Mouse (Mus musculus) spleen, postnatal 4 days (tissue): ENCODE results near the gene Pgbd1.
"Not testable (repeated sequence)": the region's sequence is repeated elsewhere in the genome, so short reads cannot be mapped to it uniquely, and the experiment has no call there.

ENCODE experiments used
- DNase-seq, 2 experiments: peaks; one replicate each; pipeline ENCODE4 v3.0.0; 2022; ENCODE audit warnings: low spot score in 2 of 2

Gene Pgbd1

GRCm38 (mm10) chr13:21440503-21441206, at the start of gene Pgbd1:
TSS of gene Pgbd1 (minus strand) at chr13:21441058.
- DNase-seq = peak; percentile 49 to 74

- DNase-seq = no peak
Observed at GRCm38 (mm10) chr13:21486881-21487280, 46.0 kb upstream of the Pgbd1 start.

DNA sequence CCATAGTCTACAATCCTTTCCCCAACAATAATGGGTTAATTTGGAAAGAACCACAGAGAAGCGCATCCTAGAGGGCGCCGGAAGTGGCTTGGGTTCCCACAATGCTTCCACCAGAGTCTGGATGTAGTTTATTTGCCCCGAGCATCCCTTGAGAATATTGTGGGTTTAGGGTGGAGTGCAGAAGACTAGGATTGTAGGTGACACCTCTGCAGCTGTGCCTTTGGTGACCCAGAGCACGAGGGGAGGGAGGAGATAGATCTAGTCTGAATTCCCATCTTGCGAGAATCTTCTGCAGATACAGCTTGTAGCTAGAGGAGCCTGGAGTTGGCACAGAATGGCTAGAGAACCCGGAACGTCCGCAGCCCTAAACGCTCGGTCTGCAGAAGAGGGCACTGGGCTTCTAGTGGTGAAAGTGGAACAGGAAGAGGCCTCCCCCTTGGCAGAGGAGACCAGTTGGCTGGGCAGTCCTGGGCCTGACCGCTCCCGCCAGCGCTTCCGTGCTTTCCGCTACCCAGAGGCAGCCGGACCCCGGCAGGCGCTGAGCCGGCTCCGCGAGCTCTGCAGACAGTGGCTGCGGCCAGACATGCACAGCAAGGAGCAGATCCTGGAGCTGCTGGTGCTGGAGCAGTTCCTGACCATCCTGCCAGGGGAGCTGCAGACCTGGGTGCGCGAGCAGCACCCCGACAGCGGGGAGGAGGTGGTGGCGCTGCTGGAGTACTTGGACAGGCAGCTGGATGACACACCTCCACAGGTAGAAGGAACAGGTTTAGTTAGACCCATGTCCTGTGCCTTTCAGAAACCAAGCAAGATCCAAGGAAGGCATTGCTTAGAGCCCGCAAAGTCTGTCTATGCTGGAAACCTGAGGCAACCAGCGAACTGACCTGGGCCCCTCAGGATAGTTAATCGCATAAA, 38.2 kb upstream of the Pgbd1 start, which contains the start of the genes Zkscan4 and Gm10065:
Gene Zkscan4 (plus strand): TSS at position 149 of the 912 bp plus-strand sequence.
Gene Gm10065 (minus strand): TSS at position 683 of the 912 bp plus-strand sequence.
- not testable (repeated sequence) for DNase-seq

DNA sequence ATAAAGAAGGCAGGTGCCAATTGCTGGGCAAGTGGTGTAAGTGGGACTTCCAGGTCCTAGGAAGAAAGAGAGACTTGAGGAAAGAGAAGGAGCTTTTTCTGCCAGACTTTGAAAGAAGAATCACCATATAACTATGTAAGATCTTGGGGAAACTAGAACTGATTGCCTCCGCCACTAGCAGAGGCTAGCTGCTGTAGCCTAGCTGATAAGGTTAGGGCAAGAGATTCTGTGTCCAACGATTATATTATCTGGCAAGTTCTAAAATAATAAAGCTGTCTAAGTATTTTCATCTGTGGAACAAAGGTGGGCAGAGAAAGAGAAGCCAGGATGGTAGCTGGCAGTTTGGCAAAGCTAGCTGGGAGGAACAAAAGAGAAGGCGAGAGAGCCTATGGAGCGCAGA, 31.6 kb upstream of the Pgbd1 start:
- DNase-seq = no peak

- DNase-seq = no peak
Observed at GRCm38 (mm10) chr13:21469097-21469496, 28.2 kb upstream of the Pgbd1 start.

GRCm38 (mm10) chr13:21468061-21469019, 27.5 kb upstream of the Pgbd1 start, which contains the start of gene Nkapl:
TSS of gene Nkapl (minus strand) at chr13:21468509.
- peak; percentile 72 to 87 for DNase-seq

- no peak for DNase-seq
Observed at GRCm38 (mm10) chr13:21467336-21467735, 26.5 kb upstream of the Pgbd1 start.

GRCm38 (mm10) chr13:21462516-21462915, 21.7 kb upstream of the Pgbd1 start:
- not testable (repeated sequence) for DNase-seq

- DNase-seq = no peak
Observed at GRCm38 (mm10) chr13:21456347-21456746, 15.5 kb upstream of the Pgbd1 start.

DNA sequence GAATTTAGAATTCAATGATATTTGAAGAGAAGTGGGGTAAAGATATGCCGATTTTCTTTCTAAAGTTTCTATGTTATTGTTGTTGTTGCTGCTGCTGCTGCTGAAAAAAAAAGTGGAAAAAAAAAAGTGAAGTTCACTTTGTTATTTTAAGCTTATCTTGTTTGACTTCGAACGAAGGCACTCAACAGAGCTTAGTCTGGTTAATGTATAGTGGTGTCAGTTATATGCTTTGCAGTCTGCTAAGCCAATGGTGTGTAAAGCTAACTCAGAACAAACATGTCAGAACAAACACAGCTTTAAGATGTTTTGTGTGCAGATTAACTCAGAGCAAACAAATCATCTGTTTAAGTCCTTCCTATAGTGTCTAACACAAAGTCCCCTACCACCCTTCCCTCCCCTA, 13.3 kb upstream of the Pgbd1 start:
- no peak for DNase-seq

GRCm38 (mm10) chr13:21453449-21453848, 12.6 kb upstream of the Pgbd1 start, which contains the start of gene Zscan26:
TSS of gene Zscan26 (minus strand) at chr13:21453730.
- DNase-seq = peak; percentile 71 to 81

GRCm38 (mm10) chr13:21453042-21453441, 12.2 kb upstream of the Pgbd1 start:
- DNase-seq = no peak

- DNase-seq = no peak
Observed at GRCm38 (mm10) chr13:21447856-21448614, 7.2 kb upstream of the Pgbd1 start.

DNA sequence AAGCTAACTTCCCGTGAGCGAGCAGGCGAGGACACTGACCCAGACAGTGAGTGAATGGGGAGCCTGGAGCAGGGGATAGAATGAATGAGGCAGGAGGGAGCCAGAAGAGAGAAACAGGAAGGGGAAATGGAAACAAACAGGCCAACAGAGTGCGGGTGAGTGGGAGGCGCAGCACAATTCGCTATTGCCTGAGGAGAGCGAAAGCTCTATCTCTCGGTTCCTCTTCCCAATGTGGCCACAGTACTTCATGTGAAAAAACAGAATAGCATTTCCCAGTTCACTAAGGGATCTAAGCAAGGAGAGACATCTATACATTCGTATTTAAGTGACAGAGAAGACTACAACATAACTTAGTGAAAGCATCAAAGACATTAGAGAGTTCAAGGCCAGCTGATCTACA, 5.9 kb upstream of the Pgbd1 start:
- DNase-seq = no peak

DNA sequence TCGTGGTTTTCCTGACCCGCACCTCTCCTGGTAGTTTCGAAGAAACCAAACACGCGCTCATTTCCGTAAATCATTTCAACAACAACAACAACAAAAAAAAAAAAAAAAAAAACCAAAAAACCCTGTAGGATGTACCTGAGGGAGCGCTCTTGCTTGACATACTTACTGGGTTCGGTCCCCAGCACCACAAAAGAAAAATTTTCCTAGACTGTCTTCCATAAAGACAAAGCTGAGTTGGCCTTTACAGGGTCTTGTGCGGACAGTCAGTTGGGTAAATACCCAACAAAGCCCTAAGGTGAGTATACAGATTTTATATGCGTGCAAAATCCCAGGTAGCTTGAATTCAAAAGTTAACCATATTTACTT, 332 bp upstream of the Pgbd1 start:
- DNase-seq = no peak

DNA sequence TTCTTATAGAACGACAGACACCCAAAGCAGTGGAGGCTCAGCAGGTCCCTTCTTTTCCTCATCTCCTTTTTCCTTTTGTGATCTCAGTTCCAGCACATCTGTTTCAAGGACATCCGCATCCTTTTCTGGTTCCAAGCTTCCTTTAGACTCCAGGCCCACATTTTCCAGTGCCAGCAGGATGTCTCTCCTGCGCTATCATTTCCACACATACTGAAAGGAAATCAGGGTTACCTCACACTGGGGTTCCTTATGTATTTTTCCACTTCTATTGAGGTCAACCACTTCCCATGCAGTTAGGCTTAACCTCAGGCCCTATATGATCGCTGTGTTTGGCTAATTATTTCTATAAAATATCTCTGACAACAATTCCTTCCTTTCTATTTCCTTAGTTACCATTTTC, 5.4 kb downstream of the Pgbd1 start:
- DNase-seq = no peak

DNA sequence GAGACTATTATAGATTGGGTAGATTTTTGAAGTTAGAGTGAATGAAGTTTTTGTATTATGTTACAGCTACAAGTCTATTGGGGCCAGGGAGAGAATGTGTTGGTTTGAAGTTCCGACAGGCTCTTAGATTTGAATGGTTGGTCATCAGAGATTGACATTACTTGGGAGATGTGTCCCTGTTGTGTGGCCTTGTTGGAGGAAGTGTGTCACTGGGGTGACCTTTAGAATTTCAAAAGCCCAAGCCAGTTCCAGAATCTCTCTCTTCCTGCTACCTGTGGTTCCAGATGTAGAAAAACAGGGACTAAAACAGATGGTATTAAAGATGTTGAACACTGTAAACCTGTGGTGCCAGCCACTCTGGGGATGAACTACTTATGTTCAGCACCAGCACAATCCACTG, 13.2 kb downstream of the Pgbd1 start:
- no peak for DNase-seq

DNA sequence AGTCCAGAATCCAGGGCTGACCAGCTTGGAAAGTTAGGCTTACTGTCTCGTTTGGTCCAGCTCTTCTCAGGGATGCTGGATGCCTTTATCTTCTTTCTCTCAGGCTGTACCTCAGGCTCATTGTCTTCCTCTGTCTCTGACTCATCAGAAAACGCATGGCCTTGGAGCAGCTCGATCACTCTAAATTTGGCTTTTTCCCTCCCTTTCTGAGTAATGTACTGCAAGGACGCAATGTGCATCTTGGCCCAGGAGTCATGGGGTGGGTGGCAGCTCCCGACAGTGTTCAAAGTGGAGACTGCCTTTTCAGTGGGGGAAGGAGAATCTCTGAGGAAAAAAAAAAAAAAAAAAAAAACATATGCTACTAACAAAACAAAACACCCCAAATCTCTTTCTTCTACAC, 17.6 kb downstream of the Pgbd1 start:
- DNase-seq = no peak

DNA sequence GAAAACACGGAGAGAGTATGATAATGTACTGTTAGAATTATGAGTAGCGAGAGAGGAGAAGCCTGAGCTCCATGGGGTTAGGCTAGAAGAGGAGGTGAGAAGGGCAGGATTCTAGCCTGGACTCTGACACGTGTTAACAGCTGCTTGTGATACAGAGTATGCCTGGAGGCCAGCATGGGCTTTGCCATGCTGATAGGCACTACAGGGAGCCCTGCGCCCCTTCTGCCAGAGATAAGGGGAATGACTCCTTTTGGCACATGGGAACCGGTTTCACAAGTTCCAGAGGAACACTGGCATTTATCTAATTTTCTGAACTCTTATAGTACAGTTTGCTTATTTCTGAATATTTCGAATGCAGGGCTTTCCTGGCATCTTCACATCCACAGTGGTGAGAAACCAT, 22.0 kb downstream of the Pgbd1 start:
- peak in 1 of 2 experiments; percentile 25 for DNase-seq

- no peak for DNase-seq
Observed at GRCm38 (mm10) chr13:21417298-21418010, 23.4 kb downstream of the Pgbd1 start.
